18 mouse cellular contexts compared by ENCODE assay signal in the genomic region with DNA sequence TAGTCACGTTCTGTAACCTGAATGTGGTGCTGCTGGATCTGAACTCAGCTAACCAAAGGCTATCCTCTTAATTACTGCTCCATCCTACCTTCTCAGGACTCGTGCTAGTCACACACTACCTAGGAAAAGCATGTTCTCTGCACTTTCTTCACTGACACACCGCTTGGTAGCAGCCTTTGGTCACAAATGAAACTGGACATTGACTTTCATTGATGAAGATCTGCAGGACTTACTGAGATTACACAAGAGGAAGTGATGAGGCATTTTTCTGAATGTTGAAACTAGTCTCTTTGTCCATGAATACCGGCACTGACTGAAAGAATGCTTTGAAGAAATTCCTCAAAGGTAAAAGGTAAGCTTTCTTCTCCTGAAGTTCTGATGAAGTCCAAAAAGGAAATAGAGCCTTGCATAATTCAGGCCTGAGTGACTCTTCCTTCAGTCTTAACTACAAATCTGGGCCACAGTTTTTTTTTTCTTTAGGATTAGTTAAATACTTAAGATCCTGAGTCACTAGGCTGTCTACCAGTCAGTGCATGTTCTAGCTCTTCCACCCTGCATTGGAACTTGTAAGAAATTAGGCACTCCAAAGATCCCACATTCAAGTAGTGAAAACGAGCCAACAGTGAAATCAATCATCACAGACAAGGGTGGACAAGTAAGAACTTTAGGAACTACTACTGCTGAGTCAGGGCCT.
DNase-seq lines count a peak whose midpoint lies in the region; ATAC-seq and TF ChIP-seq lines count a peak whose summit lies in the region.
"Had no signal": no experiment of that assay in that cellular context is flagged by ENCODE, and none has a peak within 500 bp of the region (broad histone marks: within the 10 kb centered on the region; RNA-seq: fewer than 3 reads in every experiment).

No protein-coding gene starts in this region.

- ATAC-seq in limb, embryonic 14.5 days (ENCODE audit: low FRiP score, low read depth): no peak
- peak; percentile 45; the same call in 1 of the 2 replicates for ATAC-seq in common myeloid progenitor, adult 5-6 weeks (replicated peaks; ENCODE audit: low read depth, poor library complexity, severe bottlenecking)
- peak; percentile 85 for ATAC-seq in megakaryocyte, adult 5-6 weeks (ENCODE audit: poor library complexity, severe bottlenecking)
- ATAC-seq: liver, embryonic 12.5 days; midbrain, embryonic 13.5 days had no signal

- no peaks in the 10 kb centered on the region for H3K36me3 ChIP-seq in limb, embryonic 14.5 days (ENCODE audit: control insufficient read depth, insufficient read depth, low read length)
- H3K36me3 ChIP-seq in limb, embryonic 10.5 days: no peaks in the 10 kb centered on the region
- H3K36me3 ChIP-seq: embryonic facial prominence, embryonic 13.5 days; forebrain, embryonic 10.5 days; hindbrain, embryonic 12.5 days; liver, embryonic 12.5 days; midbrain, embryonic 13.5 days; neural tube, embryonic 12.5 days had no signal

- peak; percentile 18 for DNase-seq in limb, embryonic 14.5 days (ENCODE audit: low spot score)
- DNase-seq in limb, embryonic 10.5 days (ENCODE audit: low spot score): no peak
- DNase-seq in 416B (ENCODE audit: low read depth): peak; percentile 82
- DNase-seq in frontal cortex, postnatal 36 days (ENCODE audit: low spot score in 2 of 2): no peak
- no peak for DNase-seq in thymus, adult 18-20 months
- no peak for DNase-seq in heart, postnatal 25 days (ENCODE audit: low spot score)
- DNase-seq: cerebellum, adult 9-10 months; kidney, adult 9 months; kidney, postnatal 25 days had no signal

- H3K4me1 ChIP-seq in limb, embryonic 14.5 days (ENCODE audit: control insufficient read depth, insufficient read depth, low read length): no peaks in the 10 kb centered on the region
- peaks cover 6% of the 10 kb centered on the region for H3K4me1 ChIP-seq in limb, embryonic 10.5 days
- H3K4me1 ChIP-seq: embryonic facial prominence, embryonic 13.5 days; hindbrain, embryonic 12.5 days; liver, embryonic 12.5 days; midbrain, embryonic 13.5 days; neural tube, embryonic 12.5 days had no signal

- intact Hi-C loops in heart, postnatal 25 days (cut with DNase I): no loop called here

- H3K4me2 ChIP-seq in limb, embryonic 14.5 days (replicated peaks; ENCODE audit: low read depth, low read length, severe bottlenecking): no peak overlapping the region
- H3K4me2 ChIP-seq: embryonic facial prominence, embryonic 13.5 days; hindbrain, embryonic 12.5 days; liver, embryonic 12.5 days; lung, embryonic 14.5 days; midbrain, embryonic 13.5 days; neural tube, embryonic 12.5 days had no signal

- no peak overlapping the region for H3K9ac ChIP-seq in limb, embryonic 14.5 days (ENCODE audit: low read depth, low read length, severe bottlenecking)
- H3K9ac ChIP-seq: embryonic facial prominence, embryonic 13.5 days; hindbrain, embryonic 12.5 days; liver, embryonic 12.5 days; lung, embryonic 14.5 days; midbrain, embryonic 13.5 days; neural tube, embryonic 12.5 days had no signal

- no peak overlapping the region for H3K27ac ChIP-seq in limb, embryonic 14.5 days (replicated peaks; ENCODE audit: low read depth, low read length)
- no peak overlapping the region for H3K27ac ChIP-seq in limb, embryonic 10.5 days
- H3K27ac ChIP-seq: embryonic facial prominence, embryonic 13.5 days; forebrain, embryonic 10.5 days; hindbrain, embryonic 12.5 days; liver, embryonic 12.5 days; midbrain, embryonic 13.5 days; neural tube, embryonic 12.5 days had no signal

- 70% methylated on average over 5 of the region's 5 CpGs for WGBS in limb, embryonic 14.5 days
- WGBS in limb, embryonic 10.5 days: 81% methylated on average over 5 of the region's 5 CpGs

- no peak overlapping the region for H3K4me3 ChIP-seq in limb, embryonic 14.5 days (replicated peaks; ENCODE audit: low read length)
- H3K4me3 ChIP-seq in limb, embryonic 10.5 days: no peak overlapping the region
- H3K4me3 ChIP-seq: embryonic facial prominence, embryonic 13.5 days; forebrain, embryonic 10.5 days; hindbrain, embryonic 12.5 days; liver, embryonic 12.5 days; midbrain, embryonic 13.5 days; neural tube, embryonic 12.5 days had no signal

- H3K27me3 ChIP-seq in limb, embryonic 14.5 days (ENCODE audit: control insufficient read depth, insufficient read depth, low read length): no peaks in the 10 kb centered on the region
- no peaks in the 10 kb centered on the region for H3K27me3 ChIP-seq in limb, embryonic 10.5 days (ENCODE audit: low read depth, poor library complexity, severe bottlenecking)
- H3K27me3 ChIP-seq: embryonic facial prominence, embryonic 13.5 days; hindbrain, embryonic 12.5 days; liver, embryonic 12.5 days; midbrain, embryonic 13.5 days; neural tube, embryonic 12.5 days had no signal

- H3K9me3 ChIP-seq in limb, embryonic 14.5 days (ENCODE audit: control insufficient read depth, low read length): no peaks in the 10 kb centered on the region
- no peaks in the 10 kb centered on the region for H3K9me3 ChIP-seq in limb, embryonic 10.5 days (replicated peaks)
- H3K9me3 ChIP-seq: embryonic facial prominence, embryonic 13.5 days; forebrain, embryonic 10.5 days; hindbrain, embryonic 12.5 days; liver, embryonic 12.5 days; midbrain, embryonic 13.5 days; neural tube, embryonic 12.5 days had no signal

- no peak for TF ChIP-seq POLR2A in limb, embryonic 14.5 days (IDR thresholded peaks at IDR 0.05; ENCODE audit: borderline replicate concordance, extremely low read depth, insufficient read depth, insufficient read length)

Comparison
In these comparisons a context has a peak if more than half of its experiments do, and no peak if none do; other contexts are left out.
1. DNase-seq: peak in limb, embryonic 14.5 days (single experiment) and 416B (single experiment); none in limb, embryonic 10.5 days (single experiment), frontal cortex, postnatal 36 days (0 of 2), thymus, adult 18-20 months (0 of 2) and heart, postnatal 25 days (single experiment).